Mouse (Mus musculus): ENCODE data around the gene Olfr693.

DNA sequence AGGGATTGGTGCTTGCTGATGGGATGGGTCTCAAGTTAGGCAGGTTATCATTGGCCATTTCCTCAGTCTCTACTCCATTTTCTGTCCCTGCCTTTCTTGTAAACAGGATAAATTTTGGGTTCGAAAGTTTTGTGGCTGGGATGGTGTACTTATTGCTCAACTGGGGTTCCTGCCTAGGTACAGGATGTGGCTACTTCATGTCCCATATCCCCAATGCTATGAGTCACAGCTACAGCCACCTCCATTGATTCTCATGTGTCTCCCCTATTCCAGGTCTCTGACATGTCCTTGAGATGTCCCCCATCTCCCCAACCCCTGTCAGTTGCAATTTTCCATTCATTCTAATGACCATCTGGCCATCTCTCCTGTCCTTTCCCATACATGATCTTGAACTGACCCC is 16.5 kb upstream of the Olfr693 start:
- TF ChIP-seq EP300 (IDR thresholded peaks at IDR 0.05; ENCODE audit: low read depth) (no peak), CTCF (IDR thresholded peaks at IDR 0.05; ENCODE audit: low read depth) (no peak)
